Mouse (Mus musculus) neural tube, embryonic 15.5 days (tissue): ENCODE data around the gene Drd3. TPM values are rescaled to one million over a fixed set of nuclear protein-coding genes. Genes with fewer than 3 reads are reported as not detected.

Experiments used
- ATAC-seq: fragments of 200-750 bp; cut with Nextera tagmentation; 2 replicates; pipeline ENCODE4 v1.8.0; 2017; ENCODE audit warnings: mild to moderate bottlenecking, moderate TSS enrichment, moderate library complexity; ENCODE audit not compliant: low FRiP score
- H3K27ac ChIP-seq: fragments of 300-500 bp; sonication (generic); replicated peaks from 2 replicates; pipeline ENCODE4 v1.5.1; 2015; ENCODE audit warnings: mild to moderate bottlenecking, inconsistent platforms
- H3K27me3 ChIP-seq: fragments of 300-500 bp; sonication (generic); replicated peaks from 2 replicates; pipeline ENCODE4 v1.6.1; 2015; ENCODE audit warnings: inconsistent platforms
- H3K36me3 ChIP-seq: fragments of 300-500 bp; sonication (generic); 2 replicates; pipeline ENCODE4 v1.6.1; 2015; ENCODE audit warnings: inconsistent platforms
- H3K4me1 ChIP-seq: fragments of 300-500 bp; sonication (generic); 2 replicates; pipeline ENCODE4 v1.6.1; 2015; ENCODE audit warnings: inconsistent platforms
- H3K4me2 ChIP-seq: fragments of 300-500 bp; sonication (generic); 2 replicates; pipeline ENCODE4 v1.6.1; 2015; ENCODE audit warnings: inconsistent platforms, mild to moderate bottlenecking, moderate library complexity
- H3K4me3 ChIP-seq: fragments of 300-500 bp; sonication (generic); replicated peaks from 2 replicates; pipeline ENCODE4 v1.5.1; 2015; ENCODE audit warnings: mild to moderate bottlenecking, inconsistent platforms
- H3K9ac ChIP-seq: fragments of 300-500 bp; sonication (generic); replicated peaks from 2 replicates; pipeline ENCODE4 v1.6.1; 2015; ENCODE audit warnings: mild to moderate bottlenecking, inconsistent platforms
- H3K9me3 ChIP-seq: fragments of 300-500 bp; sonication (generic); replicated peaks from 2 replicates; pipeline ENCODE4 v1.6.1; 2016; ENCODE audit warnings: inconsistent platforms
- WGBS: fragments of 180-500 bp; shearing (Covaris S2); methylation state at CpG from one replicate; pipeline ENCODE4 v1.1.7; 2015; ENCODE audit warnings: mixed read lengths; 5-methylcytosine and 5-hydroxymethylcytosine counted together
- polyA plus RNA-seq: library from polyadenylated mRNA; unstranded; fragments of >200 nt; fragmentation: Nextera tagmentation; extraction: Ambion mirVana; gene quantifications from 2 replicates; pipeline ENCODE4 v1.2.1, GENCODE M21; 2015

Drd3 gene
- polyA plus RNA-seq, 1 experiment from 2014 or later, result not detected

GRCm38 (mm10) chr16:43732900-43733299 lies 20.9 kb upstream of the Drd3 start:
- H3K27ac ChIP-seq, result no peak overlapping the region
- no peak overlapping the region for H3K9ac ChIP-seq
- no peaks in the 10 kb centered on the region for H3K27me3 ChIP-seq
- H3K4me2 ChIP-seq, result no peak overlapping the region
- H3K36me3 ChIP-seq, result no peaks in the 10 kb centered on the region
- H3K4me3 ChIP-seq, result no peak overlapping the region
- no peaks in the 10 kb centered on the region for H3K4me1 ChIP-seq
- 92% methylated on average over 5 of the region's 5 CpGs for WGBS
- no peaks in the 10 kb centered on the region for H3K9me3 ChIP-seq
- no peak for ATAC-seq

- no peaks in the 10 kb centered on the region for H3K4me1 ChIP-seq
- H3K9me3 ChIP-seq, result no peaks in the 10 kb centered on the region
- ATAC-seq, result no peak
- H3K4me2 ChIP-seq, result no peak overlapping the region
- H3K9ac ChIP-seq, result no peak overlapping the region
- H3K27me3 ChIP-seq, result no peaks in the 10 kb centered on the region
- no peak overlapping the region for H3K27ac ChIP-seq
- H3K36me3 ChIP-seq, result no peaks in the 10 kb centered on the region
- 76% methylated on average over 4 of the region's 4 CpGs for WGBS
- no peak overlapping the region for H3K4me3 ChIP-seq
Measured at GRCm38 (mm10) chr16:43737933-43738332, 15.9 kb upstream of the Drd3 start.

- no peak overlapping the region for H3K4me3 ChIP-seq
- no peak for ATAC-seq
- H3K9ac ChIP-seq, result no peak overlapping the region
- no peak overlapping the region for H3K27ac ChIP-seq
- no peak overlapping the region for H3K4me2 ChIP-seq
- H3K36me3 ChIP-seq, result no peaks in the 10 kb centered on the region
- 76% methylated on average over 2 of the region's 2 CpGs for WGBS
- H3K4me1 ChIP-seq, result no peaks in the 10 kb centered on the region
- no peaks in the 10 kb centered on the region for H3K27me3 ChIP-seq
- no peaks in the 10 kb centered on the region for H3K9me3 ChIP-seq
Measured at GRCm38 (mm10) chr16:43740936-43741335, 12.9 kb upstream of the Drd3 start.

- Histone ChIP-seq H3K9ac (no peak overlapping the region), H3K36me3 (no peaks in the 10 kb centered on the region), H3K4me3 (no peak overlapping the region), H3K27ac (no peak overlapping the region), H3K9me3 (no peaks in the 10 kb centered on the region), H3K4me1 (no peaks in the 10 kb centered on the region), H3K4me2 (no peak overlapping the region), H3K27me3 (no peaks in the 10 kb centered on the region)
- WGBS, result 83% methylated on average over 2 of the region's 2 CpGs
- no peak for ATAC-seq
Measured at GRCm38 (mm10) chr16:43748424-43748823, 5.4 kb upstream of the Drd3 start.

GRCm38 (mm10) chr16:43752900-43753299 lies 926 bp upstream of the Drd3 start:
- H3K9me3 ChIP-seq, result no peaks in the 10 kb centered on the region
- no peak overlapping the region for H3K4me2 ChIP-seq
- no peaks in the 10 kb centered on the region for H3K27me3 ChIP-seq
- H3K4me1 ChIP-seq, result 0 out of 2 replicates have a peak, but pooled peaks cover 3% of the 10 kb centered on the region
- no peak overlapping the region for H3K27ac ChIP-seq
- no peaks in the 10 kb centered on the region for H3K36me3 ChIP-seq
- H3K9ac ChIP-seq, result no peak overlapping the region
- no peak overlapping the region for H3K4me3 ChIP-seq
- WGBS, result 88% methylated on average over 8 of the region's 8 CpGs
- ATAC-seq, result no peak

GRCm38 (mm10) chr16:43772358-43772757 lies 18.5 kb downstream of the Drd3 start:
- no peaks in the 10 kb centered on the region for H3K4me1 ChIP-seq
- H3K9me3 ChIP-seq, result no peaks in the 10 kb centered on the region
- WGBS, result 94% methylated on average over 3 of the region's 3 CpGs
- H3K4me3 ChIP-seq, result no peak overlapping the region
- no peak for ATAC-seq
- no peak overlapping the region for H3K27ac ChIP-seq
- no peak overlapping the region for H3K9ac ChIP-seq
- no peak overlapping the region for H3K4me2 ChIP-seq
- H3K36me3 ChIP-seq, result no peaks in the 10 kb centered on the region
- H3K27me3 ChIP-seq, result no peaks in the 10 kb centered on the region

GRCm38 (mm10) chr16:43772766-43773165 lies 18.9 kb downstream of the Drd3 start:
- Histone ChIP-seq H3K9ac (no peak overlapping the region), H3K36me3 (no peaks in the 10 kb centered on the region), H3K4me2 (no peak overlapping the region), H3K27me3 (no peaks in the 10 kb centered on the region), H3K4me1 (no peaks in the 10 kb centered on the region), H3K9me3 (no peaks in the 10 kb centered on the region), H3K4me3 (no peak overlapping the region), H3K27ac (no peak overlapping the region)
- WGBS, result 96% methylated on average over 1 of the region's 1 CpGs
- ATAC-seq, result no peak

- H3K27ac ChIP-seq, result no peak overlapping the region
- H3K27me3 ChIP-seq, result no peaks in the 10 kb centered on the region
- ATAC-seq, result no peak
- no peak overlapping the region for H3K4me2 ChIP-seq
- 94% methylated on average over 4 of the region's 4 CpGs for WGBS
- no peaks in the 10 kb centered on the region for H3K36me3 ChIP-seq
- no peak overlapping the region for H3K4me3 ChIP-seq
- no peak overlapping the region for H3K9ac ChIP-seq
- H3K9me3 ChIP-seq, result no peaks in the 10 kb centered on the region
- H3K4me1 ChIP-seq, result no peaks in the 10 kb centered on the region
Measured at GRCm38 (mm10) chr16:43773506-43773905, 19.7 kb downstream of the Drd3 start.

GRCm38 (mm10) chr16:43776886-43777285 lies 23.1 kb downstream of the Drd3 start:
- no peak overlapping the region for H3K4me3 ChIP-seq
- no peaks in the 10 kb centered on the region for H3K27me3 ChIP-seq
- H3K9me3 ChIP-seq, result no peaks in the 10 kb centered on the region
- no peak overlapping the region for H3K27ac ChIP-seq
- 87% methylated on average over 3 of the region's 3 CpGs for WGBS
- no peak overlapping the region for H3K9ac ChIP-seq
- no peaks in the 10 kb centered on the region for H3K4me1 ChIP-seq
- no peaks in the 10 kb centered on the region for H3K36me3 ChIP-seq
- no peak overlapping the region for H3K4me2 ChIP-seq
- no peak for ATAC-seq

- Histone ChIP-seq H3K4me2 (no peak overlapping the region), H3K4me3 (no peak overlapping the region), H3K9ac (no peak overlapping the region), H3K36me3 (no peaks in the 10 kb centered on the region), H3K27ac (no peak overlapping the region), H3K27me3 (no peaks in the 10 kb centered on the region), H3K9me3 (no peaks in the 10 kb centered on the region), H3K4me1 (peaks cover 27% of the 10 kb centered on the region)
- WGBS, result 20% methylated on average over 4 of the region's 4 CpGs
- ATAC-seq, result no peak
Measured at GRCm38 (mm10) chr16:43799541-43799940, 45.7 kb downstream of the Drd3 start.

GRCm38 (mm10) chr16:43800119-43800721 lies 46.4 kb downstream of the Drd3 start:
- WGBS, result 7% methylated on average over 13 of the region's 13 CpGs
- no peak overlapping the region for H3K4me3 ChIP-seq
- H3K4me2 ChIP-seq, result peak overlapping the region; percentile 26; the same call in 1 of the 2 replicates
- H3K9me3 ChIP-seq, result no peaks in the 10 kb centered on the region
- H3K36me3 ChIP-seq, result no peaks in the 10 kb centered on the region
- H3K9ac ChIP-seq, result no peak overlapping the region
- ATAC-seq, result no peak
- no peak overlapping the region for H3K27ac ChIP-seq
- H3K27me3 ChIP-seq, result no peaks in the 10 kb centered on the region
- H3K4me1 ChIP-seq, result peaks cover 27% of the 10 kb centered on the region

GRCm38 (mm10) chr16:43801137-43801536 lies 47.3 kb downstream of the Drd3 start:
- Histone ChIP-seq H3K4me2 (no peak overlapping the region), H3K9ac (no peak overlapping the region), H3K4me3 (no peak overlapping the region), H3K36me3 (no peaks in the 10 kb centered on the region), H3K27me3 (no peaks in the 10 kb centered on the region), H3K9me3 (no peaks in the 10 kb centered on the region), H3K4me1 (peaks cover 27% of the 10 kb centered on the region), H3K27ac (peak overlapping the region; percentile 63)
- WGBS, result 28% methylated on average over 3 of the region's 3 CpGs
- 0 out of 2 replicates have a peak, but pooled peaks have one; percentile 21 for ATAC-seq
